Mouse (Mus musculus): ENCODE data around the gene Cd200.

- TF ChIP-seq POLR2A (IDR thresholded peaks at IDR 0.05; ENCODE audit: low read depth, low read length) (no peak), CTCF (IDR thresholded peaks at IDR 0.05; ENCODE audit: borderline replicate concordance, insufficient read depth, low read length) (no peak)
Observed at GRCm38 (mm10) chr16:45408425-45409063, at the start of gene Cd200.
